Mouse (Mus musculus) thymus, adult 2 months (tissue): ENCODE measurements around the gene Gm48551.

Experiments used
- CTCF ChIP-seq: fragments of 200-500 bp; IDR thresholded peaks from 2 replicates; pipeline ENCODE4 v1.5.1; 2012; ENCODE audit warnings: mild to moderate bottlenecking, control low read depth, low read length, moderate library complexity, borderline replicate concordance; ENCODE audit not compliant: control insufficient read depth, poor library complexity, insufficient read depth; ENCODE audit errors: extremely low read depth
- POLR2A ChIP-seq: fragments of 200-500 bp; IDR thresholded peaks from 2 replicates; pipeline ENCODE4 v1.6.1; 2012; ENCODE audit warnings: mild to moderate bottlenecking, low read length, control low read depth, moderate library complexity; ENCODE audit not compliant: control insufficient read depth, poor library complexity, insufficient read depth; ENCODE audit errors: extremely low read depth

DNA sequence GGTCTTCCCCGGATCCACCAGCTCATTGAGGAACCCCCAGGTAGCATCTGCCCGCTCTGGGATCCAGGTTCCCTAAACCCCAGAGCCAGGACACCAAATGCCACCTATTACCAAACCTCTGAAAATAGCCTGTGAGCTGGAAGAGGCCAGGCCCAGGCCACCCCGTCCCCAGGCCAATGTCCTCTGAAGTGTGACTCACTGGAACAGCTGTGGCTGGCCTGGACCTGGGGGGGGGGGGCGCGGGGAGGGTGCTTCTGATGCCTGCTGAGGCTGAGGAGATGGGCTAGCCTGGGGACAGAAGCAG is 37.5 kb downstream of the Gm48551 start:
- TF ChIP-seq CTCF = no peak
- no peak for TF ChIP-seq POLR2A
